Mouse (Mus musculus) forebrain, embryonic 14.5 days (tissue): Measurements from ENCODE around the gene Hoxd3. TPM values are rescaled to one million over a fixed set of nuclear protein-coding genes. Genes with fewer than 3 reads are reported as not detected.

Experiments
- ATAC-seq: fragments of 200-750 bp; cut with Nextera tagmentation; 2 replicates; pipeline ENCODE4 v1.8.0; 2017; ENCODE audit warnings: mild to moderate bottlenecking, moderate library complexity
- DNase-seq: peaks from one replicate; pipeline ENCODE4 v3.0.0-alpha.2; 2015; ENCODE audit warnings: low spot score
- H3K27ac ChIP-seq: fragments of 300-500 bp; sonication (generic); 2 replicates; pipeline ENCODE4 v1.5.1; 2014; ENCODE audit warnings: low read depth, mild to moderate bottlenecking, control low read depth, low read length, moderate library complexity
- H3K27me3 ChIP-seq: fragments of 300-500 bp; sonication (generic); replicated peaks from 2 replicates; pipeline ENCODE4 v1.6.1; 2014; ENCODE audit warnings: low read length, control low read depth, mixed read lengths; ENCODE audit not compliant: control insufficient read depth, insufficient read depth
- H3K36me3 ChIP-seq: fragments of 300-500 bp; sonication (generic); 2 replicates; pipeline ENCODE4 v1.6.1; 2014; ENCODE audit warnings: low read length, control low read depth; ENCODE audit not compliant: control insufficient read depth, insufficient read depth
- H3K4me1 ChIP-seq: fragments of 300-500 bp; sonication (generic); 2 replicates; pipeline ENCODE4 v1.6.1; 2014; ENCODE audit warnings: antibody characterized with exemption, low read length, control low read depth; ENCODE audit not compliant: control insufficient read depth, insufficient read depth
- H3K4me2 ChIP-seq: fragments of 300-500 bp; sonication (generic); 2 replicates; pipeline ENCODE4 v1.6.1; 2014; ENCODE audit warnings: mild to moderate bottlenecking, control low read depth, low read length
- H3K4me3 ChIP-seq: fragments of 300-500 bp; sonication (generic); 2 replicates; pipeline ENCODE4 v1.5.1; 2014; ENCODE audit warnings: low read depth, low read length, control low read depth
- H3K9ac ChIP-seq: fragments of 300-500 bp; sonication (generic); 2 replicates; pipeline ENCODE4 v1.6.1; 2014; ENCODE audit warnings: mild to moderate bottlenecking, low read length, control low read depth, moderate library complexity
- H3K9me3 ChIP-seq: fragments of 300-500 bp; sonication (generic); replicated peaks from 2 replicates; pipeline ENCODE4 v1.6.1; 2016; ENCODE audit warnings: low read length, control low read depth, mixed read lengths; ENCODE audit not compliant: control insufficient read depth
- WGBS: fragments of 180-500 bp; shearing (Covaris S2); extraction: QIAGEN DNeasy Blood & Tissue Kit; methylation state at CpG from one replicate; pipeline ENCODE4 v1.1.7; 2014; 5-methylcytosine and 5-hydroxymethylcytosine counted together
- polyA plus RNA-seq: library from polyadenylated mRNA; unstranded; fragments of >200 nt; fragmentation: Nextera tagmentation; extraction: Ambion mirVana; gene quantifications from 2 replicates; pipeline ENCODE4 v1.2.1, GENCODE M21; 2014

Hoxd3 gene
- polyA plus RNA-seq, 1 experiment from 2014 or later, result not detected

- H3K36me3 ChIP-seq, result no peaks in the 10 kb centered on the region
- DNase-seq (no peak), ATAC-seq (no peak)
- H3K4me3 ChIP-seq, result no peak overlapping the region
- 2% methylated on average over 14 of the region's 14 CpGs for WGBS
- peaks cover 97% of the 10 kb centered on the region for H3K27me3 ChIP-seq
- no peaks in the 10 kb centered on the region for H3K9me3 ChIP-seq
- H3K9ac ChIP-seq, result no peak overlapping the region
- H3K27ac ChIP-seq, result no peak overlapping the region
- no peak overlapping the region for H3K4me2 ChIP-seq
- H3K4me1 ChIP-seq, result peaks cover 4% of the 10 kb centered on the region; the same call in 1 of the 2 replicates
Observed at GRCm38 (mm10) chr2:74739869-74740268, 28.1 kb downstream of the Hoxd3 start.

- Histone ChIP-seq H3K9me3 (no peaks in the 10 kb centered on the region), H3K9ac (no peak overlapping the region), H3K4me3 (no peak overlapping the region), H3K36me3 (no peaks in the 10 kb centered on the region), H3K4me2 (no peak overlapping the region), H3K27me3 (peaks cover 97% of the 10 kb centered on the region), H3K4me1 (peaks cover 4% of the 10 kb centered on the region; the same call in 1 of the 2 replicates), H3K27ac (no peak overlapping the region)
- DNase-seq (no peak), ATAC-seq (no peak)
- under 1% methylated on average over 43 of the region's 43 CpGs for WGBS
Observed at GRCm38 (mm10) chr2:74740311-74741091, 28.8 kb downstream of the Hoxd3 start.

GRCm38 (mm10) chr2:74741252-74741978, 29.7 kb downstream of the Hoxd3 start:
- H3K36me3 ChIP-seq, result no peaks in the 10 kb centered on the region
- no peaks in the 10 kb centered on the region for H3K4me1 ChIP-seq
- ATAC-seq (no peak), DNase-seq (no peak)
- 21% methylated on average over 2 of the region's 3 CpGs for WGBS
- no peak overlapping the region for H3K9ac ChIP-seq
- no peak overlapping the region for H3K4me2 ChIP-seq
- H3K4me3 ChIP-seq, result no peak overlapping the region
- peaks cover 97% of the 10 kb centered on the region for H3K27me3 ChIP-seq
- H3K27ac ChIP-seq, result no peak overlapping the region
- no peaks in the 10 kb centered on the region for H3K9me3 ChIP-seq

GRCm38 (mm10) chr2:74741979-74742277, 30.2 kb downstream of the Hoxd3 start:
- Histone ChIP-seq H3K9me3 (no peaks in the 10 kb centered on the region), H3K4me2 (no peak overlapping the region), H3K36me3 (no peaks in the 10 kb centered on the region), H3K4me3 (no peak overlapping the region), H3K27me3 (peaks cover 97% of the 10 kb centered on the region), H3K27ac (no peak overlapping the region), H3K9ac (no peak overlapping the region), H3K4me1 (no peaks in the 10 kb centered on the region)
- ATAC-seq (no peak), DNase-seq (no peak)

GRCm38 (mm10) chr2:74745540-74746297, 34.0 kb downstream of the Hoxd3 start:
- peaks cover 97% of the 10 kb centered on the region for H3K27me3 ChIP-seq
- no peak overlapping the region for H3K27ac ChIP-seq
- WGBS, result 2% methylated on average over 6 of the region's 6 CpGs
- H3K36me3 ChIP-seq, result no peaks in the 10 kb centered on the region
- H3K4me1 ChIP-seq, result peaks cover 5% of the 10 kb centered on the region; the same call in 1 of the 2 replicates
- ATAC-seq (no peak), DNase-seq (no peak)
- H3K9ac ChIP-seq, result no peak overlapping the region
- no peak overlapping the region for H3K4me3 ChIP-seq
- H3K4me2 ChIP-seq, result no peak overlapping the region
- H3K9me3 ChIP-seq, result no peaks in the 10 kb centered on the region

- ATAC-seq (no peak; the same call in 1 of the 2 replicates), DNase-seq (no peak)
- Histone ChIP-seq H3K4me3 (no peak overlapping the region), H3K27me3 (peaks cover 97% of the 10 kb centered on the region), H3K4me2 (no peak overlapping the region), H3K9me3 (no peaks in the 10 kb centered on the region), H3K36me3 (no peaks in the 10 kb centered on the region), H3K27ac (no peak overlapping the region), H3K4me1 (peaks cover 5% of the 10 kb centered on the region; the same call in 1 of the 2 replicates), H3K9ac (no peak overlapping the region)
- under 1% methylated on average over 57 of the region's 58 CpGs for WGBS
Observed at GRCm38 (mm10) chr2:74746298-74746921, 34.7 kb downstream of the Hoxd3 start.

GRCm38 (mm10) chr2:74747006-74747405, 35.3 kb downstream of the Hoxd3 start:
- no peak for ATAC-seq
- under 1% methylated on average over 22 of the region's 24 CpGs for WGBS
- DNase-seq, result no peak
- Histone ChIP-seq H3K36me3 (no peaks in the 10 kb centered on the region), H3K9ac (no peak overlapping the region), H3K27me3 (peaks cover 97% of the 10 kb centered on the region), H3K4me1 (peaks cover 5% of the 10 kb centered on the region; the same call in 1 of the 2 replicates), H3K27ac (no peak overlapping the region), H3K9me3 (no peaks in the 10 kb centered on the region), H3K4me3 (no peak overlapping the region), H3K4me2 (no peak overlapping the region)

- no peaks in the 10 kb centered on the region for H3K36me3 ChIP-seq
- ATAC-seq, result no peak
- no peak overlapping the region for H3K9ac ChIP-seq
- H3K4me1 ChIP-seq, result peaks cover 6% of the 10 kb centered on the region; the same call in 1 of the 2 replicates
- peaks cover 97% of the 10 kb centered on the region for H3K27me3 ChIP-seq
- no peak overlapping the region for H3K27ac ChIP-seq
- no peak for DNase-seq
- H3K4me3 ChIP-seq, result no peak overlapping the region
- no peaks in the 10 kb centered on the region for H3K9me3 ChIP-seq
- no peak overlapping the region for H3K4me2 ChIP-seq
- 4% methylated on average over 11 of the region's 11 CpGs for WGBS
Observed at GRCm38 (mm10) chr2:74747661-74748141, 36.0 kb downstream of the Hoxd3 start.
